Mouse (Mus musculus): Measurements from ENCODE around the gene Marveld2. TPM values are rescaled to one million over a fixed set of nuclear protein-coding genes. Genes with fewer than 3 reads are reported as not detected.
A peak's percentile ranks its signal among the peaks of the same experiment; 100 is the strongest.

Gene Marveld2
- total and polyA plus RNA-seq, 2 experiments from 2014 or later, result 1.1 to 1.8 TPM

DNA sequence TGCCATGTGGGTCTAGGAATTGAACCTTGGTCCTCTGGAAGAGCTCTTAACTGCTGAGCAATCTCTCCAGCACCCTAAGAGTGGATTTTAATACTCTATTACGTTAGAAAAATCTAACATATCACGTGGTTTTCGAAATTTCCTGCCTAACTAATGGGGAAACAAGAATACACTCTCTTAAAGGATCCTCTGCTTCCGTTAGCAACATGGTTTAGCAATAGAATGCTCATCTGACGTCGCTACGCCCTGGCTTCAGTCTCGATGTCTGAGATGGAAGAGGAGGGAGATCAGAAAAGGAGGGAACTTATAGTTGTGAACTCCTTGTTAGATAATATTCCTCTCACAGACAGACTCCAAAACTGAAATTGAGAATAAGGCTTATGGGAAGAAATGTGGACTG is 31.5 kb upstream of the Marveld2 start:
- Histone ChIP-seq H3K4me1 (ENCODE audit: insufficient read depth) (peaks cover 5% of the 10 kb centered on the region; the same call in 1 of the 2 replicates), H3K27ac (ENCODE audit: low read depth, low read length) (no peak overlapping the region), H3K4me2 (ENCODE audit: low read depth) (no peak overlapping the region), H3K9me3 (ENCODE audit: low read length) (no peaks in the 10 kb centered on the region), H3K36me3 (ENCODE audit: insufficient read depth) (peaks cover 37% of the 10 kb centered on the region), H3K9ac (no peak overlapping the region), H3K4me3 (ENCODE audit: low read depth, low read length) (no peak overlapping the region), H3K27me3 (ENCODE audit: insufficient read depth, low read length) (no peaks in the 10 kb centered on the region)
- no peak for TF ChIP-seq CTCF (IDR thresholded peaks at IDR 0.05; ENCODE audit: low read depth)
- WGBS, result 95% methylated on average over 8 of the region's 8 CpGs
- ATAC-seq (no peak), DNase-seq (no peak)

GRCm38 (mm10) chr13:100642471-100643209 is 25.9 kb upstream of the Marveld2 start:
- Histone ChIP-seq H3K9me3 (ENCODE audit: low read length) (no peaks in the 10 kb centered on the region), H3K27me3 (ENCODE audit: insufficient read depth, low read length) (no peaks in the 10 kb centered on the region), H3K9ac (no peak overlapping the region), H3K27ac (ENCODE audit: low read depth, low read length) (no peak overlapping the region), H3K4me1 (ENCODE audit: insufficient read depth) (no peaks in the 10 kb centered on the region), H3K4me3 (ENCODE audit: low read depth, low read length) (no peak overlapping the region), H3K36me3 (ENCODE audit: insufficient read depth) (peaks cover 71% of the 10 kb centered on the region), H3K4me2 (ENCODE audit: low read depth) (no peak overlapping the region)
- ATAC-seq (no peak), DNase-seq (no peak)
- no peak for TF ChIP-seq CTCF (IDR thresholded peaks at IDR 0.05; ENCODE audit: low read depth)
- 92% methylated on average over 4 of the region's 4 CpGs for WGBS

- DNase-seq, result no peak
- Histone ChIP-seq H3K27me3 (ENCODE audit: insufficient read depth, low read length) (no peaks in the 10 kb centered on the region), H3K9me3 (ENCODE audit: low read length) (no peaks in the 10 kb centered on the region), H3K27ac (ENCODE audit: low read depth, low read length) (no peak overlapping the region), H3K4me1 (ENCODE audit: insufficient read depth) (no peaks in the 10 kb centered on the region), H3K4me3 (ENCODE audit: low read depth, low read length) (no peak overlapping the region), H3K9ac (no peak overlapping the region), H3K4me2 (ENCODE audit: low read depth) (no peak overlapping the region), H3K36me3 (ENCODE audit: insufficient read depth) (peaks cover 69% of the 10 kb centered on the region)
- ATAC-seq, result no peak
- WGBS, result 94% methylated on average over 3 of the region's 3 CpGs
- TF ChIP-seq CTCF (IDR thresholded peaks at IDR 0.05; ENCODE audit: low read depth), result no peak
Measured at GRCm38 (mm10) chr13:100634106-100634691, 17.4 kb upstream of the Marveld2 start.

- TF ChIP-seq CTCF (IDR thresholded peaks at IDR 0.05; ENCODE audit: low read depth), result no peak
- no peaks in the 10 kb centered on the region; the same call in 1 of the 2 replicates for H3K27me3 ChIP-seq (ENCODE audit: insufficient read depth, low read length)
- no peak overlapping the region for H3K9ac ChIP-seq
- no peaks in the 10 kb centered on the region for H3K9me3 ChIP-seq (ENCODE audit: low read length)
- no peak overlapping the region for H3K4me2 ChIP-seq (ENCODE audit: low read depth)
- H3K4me1 ChIP-seq (ENCODE audit: insufficient read depth), result no peaks in the 10 kb centered on the region
- ATAC-seq, result no peak
- peaks cover 57% of the 10 kb centered on the region for H3K36me3 ChIP-seq (ENCODE audit: insufficient read depth)
- 90% methylated on average over 4 of the region's 4 CpGs for WGBS
- no peak for DNase-seq
- no peak overlapping the region for H3K4me3 ChIP-seq (ENCODE audit: low read depth, low read length)
- H3K27ac ChIP-seq (ENCODE audit: low read depth, low read length), result no peak overlapping the region
Measured at GRCm38 (mm10) chr13:100622241-100622640, 5.5 kb upstream of the Marveld2 start.

GRCm38 (mm10) chr13:100617583-100617982 is 812 bp upstream of the Marveld2 start:
- TF ChIP-seq CTCF (IDR thresholded peaks at IDR 0.05; ENCODE audit: low read depth), result no peak
- WGBS, result 78% methylated on average over 13 of the region's 13 CpGs

DNA sequence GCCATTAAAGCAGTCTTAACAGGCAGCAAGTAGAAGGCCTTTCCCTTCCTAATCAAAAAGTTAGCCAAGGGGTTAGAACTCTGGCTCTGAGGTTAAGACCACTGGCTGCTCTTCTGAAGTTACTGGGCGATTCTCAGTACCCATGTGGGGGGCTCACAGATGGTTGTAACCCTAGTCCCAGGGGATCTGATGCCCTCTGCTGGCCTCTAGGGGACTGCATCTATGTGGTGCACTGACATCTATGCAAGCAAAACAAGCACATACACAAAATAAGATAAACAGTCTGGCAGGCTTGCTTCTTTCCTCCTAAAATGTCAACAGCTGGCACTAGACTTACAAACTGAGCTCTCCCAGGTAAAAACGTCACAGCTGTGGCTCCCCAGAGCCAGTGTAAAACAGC is 3.9 kb downstream of the Marveld2 start:
- no peak overlapping the region for H3K9ac ChIP-seq
- 0 out of 2 replicates have a peak, but pooled peaks have one; percentile 16 for TF ChIP-seq CTCF (IDR thresholded peaks at IDR 0.05; ENCODE audit: low read depth)
- peaks cover 16% of the 10 kb centered on the region; the same call in 1 of the 2 replicates for H3K36me3 ChIP-seq (ENCODE audit: insufficient read depth)
- 58% methylated on average over 2 of the region's 2 CpGs for WGBS
- no peak overlapping the region for H3K27ac ChIP-seq (ENCODE audit: low read depth, low read length)
- no peak overlapping the region for H3K4me3 ChIP-seq (ENCODE audit: low read depth, low read length)
- H3K4me1 ChIP-seq (ENCODE audit: insufficient read depth), result no peaks in the 10 kb centered on the region
- H3K4me2 ChIP-seq (ENCODE audit: low read depth), result no peak overlapping the region
- no peaks in the 10 kb centered on the region for H3K9me3 ChIP-seq (ENCODE audit: low read length)
- no peak for ATAC-seq
- DNase-seq, result no peak
- no peaks in the 10 kb centered on the region; the same call in 1 of the 2 replicates for H3K27me3 ChIP-seq (ENCODE audit: insufficient read depth, low read length)

More at GRCm38 (mm10) chr13:100617583-100617982, 812 bp upstream of the Marveld2 start:
- DNase-seq (no peak), ATAC-seq (no peak)
- H3K9me3 ChIP-seq (ENCODE audit: low read length), result no peaks in the 10 kb centered on the region
- H3K27ac ChIP-seq (ENCODE audit: low read depth, low read length), result no peak overlapping the region
- no peak overlapping the region for H3K9ac ChIP-seq
- H3K36me3 ChIP-seq (ENCODE audit: insufficient read depth), result peaks cover 38% of the 10 kb centered on the region
- no peaks in the 10 kb centered on the region for H3K4me1 ChIP-seq (ENCODE audit: insufficient read depth)
- no peak overlapping the region for H3K4me2 ChIP-seq (ENCODE audit: low read depth)
- H3K4me3 ChIP-seq (ENCODE audit: low read depth, low read length), result no peak overlapping the region
- no peaks in the 10 kb centered on the region; the same call in 1 of the 2 replicates for H3K27me3 ChIP-seq (ENCODE audit: insufficient read depth, low read length)

GRCm38 (mm10) chr13:100612251-100612650 is 4.5 kb downstream of the Marveld2 start:
- Histone ChIP-seq H3K4me2 (ENCODE audit: low read depth) (no peak overlapping the region), H3K36me3 (ENCODE audit: insufficient read depth) (peaks cover 10% of the 10 kb centered on the region; the same call in 1 of the 2 replicates), H3K27ac (ENCODE audit: low read depth, low read length) (no peak overlapping the region), H3K4me3 (ENCODE audit: low read depth, low read length) (no peak overlapping the region), H3K4me1 (ENCODE audit: insufficient read depth) (no peaks in the 10 kb centered on the region), H3K9ac (no peak overlapping the region), H3K9me3 (ENCODE audit: low read length) (no peaks in the 10 kb centered on the region), H3K27me3 (ENCODE audit: insufficient read depth, low read length) (no peaks in the 10 kb centered on the region)
- WGBS, result 92% methylated on average over 10 of the region's 10 CpGs
- no peak for TF ChIP-seq CTCF (IDR thresholded peaks at IDR 0.05; ENCODE audit: low read depth)
- DNase-seq (no peak), ATAC-seq (no peak)
